Mouse (Mus musculus): ENCODE data around the gene Plppr1. TPM values are rescaled to one million over a fixed set of nuclear protein-coding genes. Genes with fewer than 3 reads are reported as not detected.

Plppr1 gene
- polyA plus RNA-seq, 1 experiment = 33.5 TPM

DNA sequence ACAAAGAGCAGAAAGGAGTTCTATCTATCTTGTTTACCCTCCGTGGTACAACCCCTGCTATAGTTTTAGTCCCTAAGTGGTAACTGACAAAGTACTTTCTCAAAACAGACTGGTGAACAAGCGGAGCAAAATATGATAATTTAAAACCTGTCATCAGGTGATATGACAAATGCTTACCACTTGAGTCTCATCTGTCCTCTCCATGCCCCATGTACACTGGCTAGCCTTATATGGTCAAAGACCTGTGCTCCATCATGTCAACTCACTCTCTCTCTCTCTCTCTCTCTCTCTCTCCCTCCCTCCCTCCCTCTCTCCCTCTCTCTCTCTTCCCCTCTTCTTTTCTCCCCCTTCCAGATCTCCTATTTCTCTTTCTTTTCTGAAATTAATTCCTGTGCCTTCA lies 59.8 kb downstream of the Plppr1 start:
- DNase-seq (ENCODE audit: low read depth) = no peak
- TF ChIP-seq POLR2A (IDR thresholded peaks at IDR 0.05; ENCODE audit: borderline replicate concordance, extremely low read depth, insufficient read depth, insufficient read length, poor library complexity, severe bottlenecking) = no peak
- no peak for TF ChIP-seq CTCF (IDR thresholded peaks at IDR 0.05; ENCODE audit: borderline replicate concordance, extremely low read depth, insufficient read depth, insufficient read length)

- TF ChIP-seq CTCF (IDR thresholded peaks at IDR 0.05; ENCODE audit: borderline replicate concordance, extremely low read depth, insufficient read depth, insufficient read length) (no peak), POLR2A (IDR thresholded peaks at IDR 0.05; ENCODE audit: borderline replicate concordance, extremely low read depth, insufficient read depth, insufficient read length, poor library complexity, severe bottlenecking) (no peak)
- peak; percentile 56 for DNase-seq (ENCODE audit: low read depth)
Observed at GRCm38 (mm10) chr4:49144798-49145197, 85.7 kb downstream of the Plppr1 start.

- DNase-seq (ENCODE audit: low read depth) = no peak
- no peak for TF ChIP-seq CTCF (IDR thresholded peaks at IDR 0.05; ENCODE audit: borderline replicate concordance, extremely low read depth, insufficient read depth, insufficient read length)
- no peak for TF ChIP-seq POLR2A (IDR thresholded peaks at IDR 0.05; ENCODE audit: borderline replicate concordance, extremely low read depth, insufficient read depth, insufficient read length, poor library complexity, severe bottlenecking)
Observed at GRCm38 (mm10) chr4:49148775-49149174, 89.7 kb downstream of the Plppr1 start.

- DNase-seq (ENCODE audit: low read depth) = no peak
- TF ChIP-seq CTCF (IDR thresholded peaks at IDR 0.05; ENCODE audit: borderline replicate concordance, extremely low read depth, insufficient read depth, insufficient read length) (no peak), POLR2A (IDR thresholded peaks at IDR 0.05; ENCODE audit: borderline replicate concordance, extremely low read depth, insufficient read depth, insufficient read length, poor library complexity, severe bottlenecking) (no peak)
Observed at GRCm38 (mm10) chr4:49149251-49149650, 90.2 kb downstream of the Plppr1 start.

DNA sequence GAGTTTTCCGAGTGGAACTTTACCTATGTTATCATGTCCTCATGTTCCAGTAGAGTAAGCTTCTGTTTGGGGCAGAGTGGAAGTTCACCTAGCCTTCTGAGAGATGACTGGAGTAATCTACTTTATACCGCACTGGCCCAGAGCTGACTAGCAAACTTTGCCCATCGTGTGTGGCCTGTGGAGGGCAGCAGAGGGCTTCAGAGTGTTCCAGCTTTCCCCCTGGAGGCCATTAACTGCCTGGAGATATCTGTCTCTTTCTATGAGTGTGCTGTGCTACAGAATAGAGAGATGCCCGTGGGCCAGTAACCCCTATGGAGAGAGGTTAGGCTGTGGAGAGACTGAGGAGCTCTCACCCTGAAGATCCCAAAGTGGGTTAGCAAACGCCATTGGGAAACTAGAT lies 94.8 kb downstream of the Plppr1 start:
- no peak for TF ChIP-seq POLR2A (IDR thresholded peaks at IDR 0.05; ENCODE audit: borderline replicate concordance, extremely low read depth, insufficient read depth, insufficient read length, poor library complexity, severe bottlenecking)
- peak; percentile 67; the same call in 1 of the 2 replicates for TF ChIP-seq CTCF (IDR thresholded peaks at IDR 0.05; ENCODE audit: borderline replicate concordance, extremely low read depth, insufficient read depth, insufficient read length)
- DNase-seq (ENCODE audit: low read depth) = peak; percentile 51

- TF ChIP-seq POLR2A (IDR thresholded peaks at IDR 0.05; ENCODE audit: borderline replicate concordance, extremely low read depth, insufficient read depth, insufficient read length, poor library complexity, severe bottlenecking) (no peak), CTCF (IDR thresholded peaks at IDR 0.05; ENCODE audit: borderline replicate concordance, extremely low read depth, insufficient read depth, insufficient read length) (no peak)
- DNase-seq (ENCODE audit: low read depth) = no peak
Observed at GRCm38 (mm10) chr4:49156781-49157180, 97.7 kb downstream of the Plppr1 start.

DNA sequence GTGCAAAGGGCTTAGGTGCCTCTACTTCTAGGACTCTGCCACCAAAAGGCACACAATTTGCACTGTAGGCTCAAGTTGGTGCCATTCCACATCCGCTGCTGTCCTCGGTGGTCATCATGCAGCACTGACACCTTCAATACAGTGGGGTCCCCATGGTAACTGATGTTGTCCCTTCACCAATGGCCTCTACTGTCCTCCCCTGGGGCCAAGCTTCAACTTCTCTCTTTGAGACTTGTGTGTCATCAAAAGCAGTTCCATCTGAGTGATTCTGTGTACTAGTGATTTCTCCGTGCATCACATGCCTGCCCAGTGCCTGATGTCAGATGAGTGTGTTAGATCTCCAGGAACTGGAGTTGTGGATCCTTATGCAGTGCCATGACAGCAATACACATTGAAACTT lies 104.2 kb downstream of the Plppr1 start:
- DNase-seq (ENCODE audit: low read depth) = no peak
- TF ChIP-seq POLR2A (IDR thresholded peaks at IDR 0.05; ENCODE audit: borderline replicate concordance, extremely low read depth, insufficient read depth, insufficient read length, poor library complexity, severe bottlenecking) (no peak), CTCF (IDR thresholded peaks at IDR 0.05; ENCODE audit: borderline replicate concordance, extremely low read depth, insufficient read depth, insufficient read length) (no peak)

GRCm38 (mm10) chr4:49166391-49166790 lies 107.3 kb downstream of the Plppr1 start:
- TF ChIP-seq CTCF (IDR thresholded peaks at IDR 0.05; ENCODE audit: borderline replicate concordance, extremely low read depth, insufficient read depth, insufficient read length) (no peak), POLR2A (IDR thresholded peaks at IDR 0.05; ENCODE audit: borderline replicate concordance, extremely low read depth, insufficient read depth, insufficient read length, poor library complexity, severe bottlenecking) (no peak)
- no peak for DNase-seq (ENCODE audit: low read depth)

DNA sequence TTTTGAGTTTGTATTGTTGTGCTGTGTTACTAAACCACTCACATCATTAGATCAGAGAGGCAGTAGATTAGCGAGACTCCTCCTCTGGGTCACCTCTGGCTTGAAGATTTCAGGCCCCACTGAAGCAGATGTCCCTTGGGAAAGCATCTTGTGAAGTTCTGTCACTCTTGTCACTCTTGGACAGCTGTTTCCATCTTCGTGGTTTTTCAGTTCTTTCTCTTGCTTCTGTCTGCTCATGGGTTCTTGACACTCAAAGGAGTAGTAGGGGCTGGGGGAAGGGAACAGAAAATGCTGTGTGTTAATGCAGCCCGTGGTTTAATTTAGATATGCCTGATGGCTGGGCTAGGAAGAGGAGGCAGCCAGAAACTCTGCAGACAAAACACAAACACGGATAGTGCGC lies 108.0 kb downstream of the Plppr1 start:
- TF ChIP-seq POLR2A (IDR thresholded peaks at IDR 0.05; ENCODE audit: borderline replicate concordance, extremely low read depth, insufficient read depth, insufficient read length, poor library complexity, severe bottlenecking) = no peak
- TF ChIP-seq CTCF (IDR thresholded peaks at IDR 0.05; ENCODE audit: borderline replicate concordance, extremely low read depth, insufficient read depth, insufficient read length) = no peak
- DNase-seq (ENCODE audit: low read depth) = no peak

DNA sequence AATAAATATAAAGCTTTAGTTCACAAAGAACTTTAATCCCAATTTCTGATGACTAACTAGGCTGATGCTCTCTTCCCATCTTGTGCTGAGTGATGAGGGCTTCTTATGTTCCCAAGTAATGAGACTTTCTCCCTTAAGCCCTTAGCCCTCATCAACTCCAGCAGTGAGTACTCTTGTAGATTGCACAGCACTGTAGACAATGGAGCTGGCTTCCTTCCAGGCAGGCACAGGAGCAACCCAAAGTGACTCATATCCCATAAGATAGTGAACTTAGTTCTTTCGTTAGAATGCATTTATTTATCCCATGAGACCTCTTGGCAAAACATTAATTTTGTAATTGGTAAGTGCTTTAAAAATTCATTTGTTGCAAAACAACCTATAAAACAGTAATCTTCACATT lies 110.4 kb downstream of the Plppr1 start:
- DNase-seq (ENCODE audit: low read depth) = peak; percentile 35

DNA sequence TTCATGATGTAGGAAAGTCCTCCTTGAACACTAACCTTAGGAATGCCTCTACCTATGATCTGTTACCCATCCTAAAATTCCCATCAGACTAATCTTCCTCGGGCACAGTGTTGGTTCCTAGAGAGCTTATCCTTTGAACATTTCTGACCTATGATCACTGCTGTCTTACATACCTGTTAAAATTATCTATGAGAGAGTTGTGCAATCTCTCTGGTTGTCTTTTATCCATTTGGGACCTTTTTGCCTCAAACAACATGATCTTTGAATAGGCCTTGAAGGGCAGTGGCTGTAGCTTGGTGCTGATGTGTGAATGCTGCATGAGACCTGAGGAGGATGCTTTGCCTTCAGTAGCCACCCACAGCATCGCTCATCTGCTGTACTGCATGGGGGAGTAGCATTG lies 119.0 kb downstream of the Plppr1 start:
- TF ChIP-seq CTCF (IDR thresholded peaks at IDR 0.05; ENCODE audit: borderline replicate concordance, extremely low read depth, insufficient read depth, insufficient read length) (no peak), POLR2A (IDR thresholded peaks at IDR 0.05; ENCODE audit: borderline replicate concordance, extremely low read depth, insufficient read depth, insufficient read length, poor library complexity, severe bottlenecking) (no peak)
- DNase-seq (ENCODE audit: low read depth) = no peak

More for the DNA sequence above, 110.4 kb downstream of the Plppr1 start:
- TF ChIP-seq CTCF (IDR thresholded peaks at IDR 0.05; ENCODE audit: borderline replicate concordance, extremely low read depth, insufficient read depth, insufficient read length) = no peak
- TF ChIP-seq POLR2A (IDR thresholded peaks at IDR 0.05; ENCODE audit: borderline replicate concordance, extremely low read depth, insufficient read depth, insufficient read length, poor library complexity, severe bottlenecking) = no peak

DNA sequence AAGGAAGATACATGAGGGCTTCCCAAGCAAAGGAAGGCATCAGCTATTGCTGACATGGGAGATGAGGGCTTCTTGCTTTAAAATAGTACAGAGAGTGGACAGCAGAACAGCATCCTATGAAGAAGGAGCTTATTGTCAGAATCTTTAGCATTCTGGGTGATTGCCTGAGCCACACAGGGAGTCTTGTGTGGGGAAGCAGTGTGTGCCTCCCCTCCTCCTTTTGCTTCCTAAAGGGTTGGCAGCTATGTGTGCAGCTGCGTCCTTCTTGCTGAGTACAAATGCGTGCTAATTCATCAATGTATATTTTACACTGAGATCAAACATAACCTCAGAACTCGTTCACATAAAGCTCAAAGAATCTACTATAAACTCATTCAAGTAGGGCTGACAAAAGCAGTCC lies 119.8 kb downstream of the Plppr1 start:
- TF ChIP-seq CTCF (IDR thresholded peaks at IDR 0.05; ENCODE audit: borderline replicate concordance, extremely low read depth, insufficient read depth, insufficient read length) (no peak), POLR2A (IDR thresholded peaks at IDR 0.05; ENCODE audit: borderline replicate concordance, extremely low read depth, insufficient read depth, insufficient read length, poor library complexity, severe bottlenecking) (no peak)
- peak; percentile 53 for DNase-seq (ENCODE audit: low read depth)

Data from brain, embryonic 14.5 days (tissue).